Mouse (Mus musculus) MEL (cell line): ENCODE data around the gene Stac. TPM values are rescaled to one million over a fixed set of nuclear protein-coding genes. Genes with fewer than 3 reads are reported as not detected.

ENCODE experiments used
- DNase-seq: peaks from one replicate; pipeline ENCODE4 v3.0.0; 2011; ENCODE audit warnings: low read depth, low spot score
- H3K27ac ChIP-seq: 2 replicates; pipeline ENCODE4 v1.5.1; 2012; ENCODE audit warnings: low read depth, mild to moderate bottlenecking, control low read depth, low read length, moderate library complexity; ENCODE audit not compliant: control insufficient read depth
- H3K27me3 ChIP-seq, 2 experiments: fragments of 150-350 bp in 1 of 2; sonication (generic) in 1 of 2; 2 replicates each; pipeline ENCODE4 v1.6.1; 2012; ENCODE audit warnings: low read length in 2 of 2, mild to moderate bottlenecking in 2 of 2, improper control_type of control experiment in 1 of 2, moderate library complexity in 1 of 2; ENCODE audit not compliant: insufficient read depth in 2 of 2, control insufficient read depth in 1 of 2
- H3K36me3 ChIP-seq, 2 experiments: 2 replicates each; pipeline ENCODE4 v1.6.1; 2012 to 2014; ENCODE audit warnings: low read length in 2 of 2, improper control_type of control experiment in 1 of 2, inconsistent platforms in 1 of 2, mild to moderate bottlenecking in 1 of 2; ENCODE audit not compliant: insufficient read depth in 2 of 2, control insufficient read depth in 1 of 2
- H3K4me1 ChIP-seq, 2 experiments: fragments of 150-350 bp in 1 of 2; sonication (generic) in 1 of 2; 2 replicates each; pipeline ENCODE4 v1.6.1; 2012; ENCODE audit warnings: low read length in 2 of 2, improper control_type of control experiment in 1 of 2, mild to moderate bottlenecking in 1 of 2; ENCODE audit not compliant: insufficient read depth in 2 of 2, control insufficient read depth in 1 of 2
- H3K4me3 ChIP-seq, 2 experiments: fragments of 150-350 bp in 1 of 2; sonication (generic) in 1 of 2; 2 replicates each; pipeline ENCODE4 v1.5.1; 2012; ENCODE audit warnings: low read depth in 2 of 2, low read length in 2 of 2, mild to moderate bottlenecking in 2 of 2, moderate library complexity in 2 of 2, control low read depth in 1 of 2, improper control_type of control experiment in 1 of 2; ENCODE audit not compliant: control insufficient read depth in 1 of 2, insufficient read depth in 1 of 2
- H3K79me2 ChIP-seq: 2 replicates; pipeline ENCODE4 v1.6.1; 2012; ENCODE audit warnings: mild to moderate bottlenecking, low read length, moderate library complexity; ENCODE audit not compliant: control insufficient read depth, poor library complexity, insufficient read depth
- H3K9ac ChIP-seq: 2 replicates; pipeline ENCODE4 v1.6.1; 2012; ENCODE audit warnings: low read depth, mild to moderate bottlenecking, control low read depth, low read length, moderate library complexity; ENCODE audit not compliant: control insufficient read depth, poor library complexity, severe bottlenecking
- H3K9me3 ChIP-seq: fragments of 150-350 bp; sonication (generic); replicated peaks from 2 replicates; pipeline ENCODE4 v1.6.1; 2012; ENCODE audit warnings: mild to moderate bottlenecking, low read length, improper control_type of control experiment, moderate library complexity; ENCODE audit not compliant: insufficient read depth
- CHD2 ChIP-seq: IDR thresholded peaks from 2 replicates; pipeline ENCODE4 v1.6.1; 2011; ENCODE audit warnings: low read length, improper control_type of control experiment
- ETS1 ChIP-seq: IDR thresholded peaks from 2 replicates; pipeline ENCODE4 v1.6.1; 2012; ENCODE audit warnings: low read depth, mild to moderate bottlenecking, inconsistent platforms, low read length, improper control_type of control experiment, moderate library complexity
- JUND ChIP-seq: IDR thresholded peaks from 2 replicates; pipeline ENCODE4 v1.6.1; 2011; ENCODE audit warnings: low read depth, mild to moderate bottlenecking, improper control_type of control experiment, low read length
- MAX ChIP-seq: IDR thresholded peaks from 2 replicates; pipeline ENCODE4 v1.6.1; 2011; ENCODE audit warnings: low read length, improper control_type of control experiment
- MYB ChIP-seq: IDR thresholded peaks from 2 replicates; pipeline ENCODE4 v1.6.1; 2011; ENCODE audit warnings: mild to moderate bottlenecking, low read depth, low read length, improper control_type of control experiment
- NELFE ChIP-seq: IDR thresholded peaks from 2 replicates; pipeline ENCODE4 v1.6.1; 2011; ENCODE audit warnings: low read depth, low read length, improper control_type of control experiment
- NRF1 ChIP-seq: IDR thresholded peaks from 2 replicates; pipeline ENCODE4 v1.6.1; 2014; ENCODE audit warnings: low read depth, mild to moderate bottlenecking, inconsistent platforms, low read length, improper control_type of control experiment, moderate library complexity; ENCODE audit not compliant: poor library complexity, insufficient read depth, severe bottlenecking
- POLR2AphosphoS2 ChIP-seq: IDR thresholded peaks from 2 replicates; pipeline ENCODE4 v1.6.1; 2011; ENCODE audit warnings: low read length, improper control_type of control experiment
- POLR2AphosphoS5 ChIP-seq: IDR thresholded peaks from 2 replicates; pipeline ENCODE4 v1.6.1; 2012; ENCODE audit warnings: low read depth, borderline replicate concordance, mild to moderate bottlenecking, inconsistent platforms, low read length, moderate library complexity, mixed read lengths
- RAD21 ChIP-seq: IDR thresholded peaks from 2 replicates; pipeline ENCODE4 v1.6.1; 2011; ENCODE audit warnings: mild to moderate bottlenecking, low read depth, low read length, improper control_type of control experiment
- TAL1 ChIP-seq: IDR thresholded peaks from 2 replicates; pipeline ENCODE4 v1.6.1; 2012; ENCODE audit warnings: mild to moderate bottlenecking, inconsistent platforms, low read length, moderate library complexity, mixed read lengths
- TBP ChIP-seq: IDR thresholded peaks from 2 replicates; pipeline ENCODE4 v1.8.0; 2011; ENCODE audit warnings: low read depth, low read length, improper control_type of control experiment
- TCF12 ChIP-seq: IDR thresholded peaks from 2 replicates; pipeline ENCODE4 v1.6.1; 2014; ENCODE audit warnings: low read depth, mild to moderate bottlenecking, inconsistent platforms, low read length, improper control_type of control experiment, moderate library complexity
- UBTF ChIP-seq: IDR thresholded peaks from 2 replicates; pipeline ENCODE4 v1.6.1; 2012; ENCODE audit warnings: low read depth, mild to moderate bottlenecking, inconsistent platforms, low read length, improper control_type of control experiment, moderate library complexity, borderline replicate concordance; ENCODE audit not compliant: insufficient read depth
- ZC3H11A ChIP-seq: IDR thresholded peaks from 2 replicates; pipeline ENCODE4 v1.6.1; 2012; ENCODE audit warnings: low read depth, mild to moderate bottlenecking, inconsistent platforms, low read length, improper control_type of control experiment
- ZMIZ1 ChIP-seq: IDR thresholded peaks from 2 replicates; pipeline ENCODE4 v1.6.1; 2012; ENCODE audit warnings: low read depth, mild to moderate bottlenecking, inconsistent platforms, low read length, improper control_type of control experiment, moderate library complexity
- ZNF384 ChIP-seq: IDR thresholded peaks from 2 replicates; pipeline ENCODE4 v1.6.1; 2012; ENCODE audit warnings: low read depth, mild to moderate bottlenecking, inconsistent platforms, low read length, improper control_type of control experiment
- polyA plus RNA-seq, 2 experiments: library from polyadenylated mRNA; stranded (reverse) in 1 of 2; unstranded in 1 of 2; fragments of >175 nt in 1 of 2; fragments of >200 nt in 1 of 2; gene quantifications; 2 replicates each; pipeline versions ENCODE4 v1.2.1 to v1.2.4; 2012; ENCODE audit warnings: low replicate concordance in 2 of 2, low read depth in 1 of 2; ENCODE audit not compliant: insufficient read length in 2 of 2, insufficient read depth in 1 of 2, missing spikeins in 1 of 2
- total RNA-seq: library from RNA; depleted of rRNA; stranded (reverse); fragments of 300-350 nt; gene quantifications from 2 replicates; pipeline ENCODE4 v1.2.3, GENCODE M21; 2012

Gene Stac
- total and polyA plus RNA-seq, 3 experiments: not detected

- no peaks in the 10 kb centered on the region for H3K9me3 ChIP-seq
- H3K4me1 ChIP-seq: no peaks in the 10 kb centered on the region
- H3K79me2 ChIP-seq: no peaks in the 10 kb centered on the region
- H3K27ac ChIP-seq: no peak overlapping the region
- H3K36me3 ChIP-seq: no peaks in the 10 kb centered on the region
- TF ChIP-seq TAL1 (no peak), POLR2AphosphoS2 (no peak), ZNF384 (no peak), TCF12 (no peak), TBP (no peak), ZC3H11A (no peak), UBTF (no peak), ETS1 (no peak), RAD21 (no peak), JUND (no peak), NRF1 (no peak), CHD2 (no peak), MYB (no peak), MAX (no peak), ZMIZ1 (no peak), POLR2AphosphoS5 (no peak)
- H3K27me3 ChIP-seq: no peaks in the 10 kb centered on the region
- no peak overlapping the region for H3K4me3 ChIP-seq
- DNase-seq: no peak
- H3K9ac ChIP-seq: no peak overlapping the region
Observed at GRCm38 (mm10) chr9:111550963-111551321, 139.2 kb downstream of the Stac start.

GRCm38 (mm10) chr9:111550281-111550962 is 139.7 kb downstream of the Stac start:
- H3K79me2 ChIP-seq: no peaks in the 10 kb centered on the region
- no peak for DNase-seq
- H3K4me1 ChIP-seq: no peaks in the 10 kb centered on the region
- H3K4me3 ChIP-seq: no peak overlapping the region
- no peak overlapping the region for H3K27ac ChIP-seq
- H3K36me3 ChIP-seq: no peaks in the 10 kb centered on the region
- no peaks in the 10 kb centered on the region for H3K9me3 ChIP-seq
- no peak for TF ChIP-seq NELFE
- TF ChIP-seq NRF1: no peak
- no peak for TF ChIP-seq UBTF
- TF ChIP-seq MAX: no peak
- no peaks in the 10 kb centered on the region for H3K27me3 ChIP-seq
- no peak overlapping the region for H3K9ac ChIP-seq
